Mouse (Mus musculus) liver, embryonic 12.5 days (tissue): ENCODE results near the gene Gdf9. TPM values are rescaled to one million over a fixed set of nuclear protein-coding genes. Genes with fewer than 3 reads are reported as not detected.
A peak's percentile ranks its signal among the peaks of the same experiment; 100 is the strongest.

Experiments
- ATAC-seq: fragments of 200-750 bp; cut with Nextera tagmentation; 2 replicates; pipeline ENCODE4 v1.8.0; 2017; ENCODE audit warnings: moderate number of reproducible peaks, mild to moderate bottlenecking, moderate library complexity
- H3K27ac ChIP-seq: fragments of 300-500 bp; sonication (generic); 2 replicates; pipeline ENCODE4 v1.5.1; 2016; ENCODE audit warnings: mild to moderate bottlenecking
- H3K27me3 ChIP-seq: fragments of 300-500 bp; sonication (generic); replicated peaks from 2 replicates; pipeline ENCODE4 v1.6.1; 2016; ENCODE audit warnings: mild to moderate bottlenecking, moderate library complexity
- H3K36me3 ChIP-seq: fragments of 300-500 bp; sonication (generic); 2 replicates; pipeline ENCODE4 v1.6.1; 2016; ENCODE audit warnings: mild to moderate bottlenecking, moderate library complexity
- H3K4me1 ChIP-seq: fragments of 300-500 bp; sonication (generic); 2 replicates; pipeline ENCODE4 v1.6.1; 2016
- H3K4me2 ChIP-seq: fragments of 300-500 bp; sonication (generic); 2 replicates; pipeline ENCODE4 v1.6.1; 2016; ENCODE audit warnings: mild to moderate bottlenecking, moderate library complexity
- H3K4me3 ChIP-seq: fragments of 300-500 bp; sonication (generic); 2 replicates; pipeline ENCODE4 v1.5.1; 2016; ENCODE audit warnings: mild to moderate bottlenecking, moderate library complexity
- H3K9ac ChIP-seq: fragments of 300-500 bp; sonication (generic); 2 replicates; pipeline ENCODE4 v1.6.1; 2016; ENCODE audit warnings: mild to moderate bottlenecking, moderate library complexity
- H3K9me3 ChIP-seq: fragments of 300-500 bp; sonication (generic); replicated peaks from 2 replicates; pipeline ENCODE4 v1.6.1; 2016; ENCODE audit warnings: mild to moderate bottlenecking, moderate library complexity
- WGBS: fragments of 180-500 bp; shearing (Covaris S2); methylation state at CpG from one replicate; pipeline ENCODE4 v1.1.7; 2016; ENCODE audit not compliant: insufficient replicate concordance; 5-methylcytosine and 5-hydroxymethylcytosine counted together
- polyA plus RNA-seq: library from polyadenylated mRNA; unstranded; fragments of >200 nt; fragmentation: Nextera tagmentation; extraction: Ambion mirVana; gene quantifications from 2 replicates; pipeline ENCODE4 v1.2.1, GENCODE M21; 2016

Gene Gdf9
- polyA plus RNA-seq, 1 experiment from 2014 or later = 0.21 TPM

DNA sequence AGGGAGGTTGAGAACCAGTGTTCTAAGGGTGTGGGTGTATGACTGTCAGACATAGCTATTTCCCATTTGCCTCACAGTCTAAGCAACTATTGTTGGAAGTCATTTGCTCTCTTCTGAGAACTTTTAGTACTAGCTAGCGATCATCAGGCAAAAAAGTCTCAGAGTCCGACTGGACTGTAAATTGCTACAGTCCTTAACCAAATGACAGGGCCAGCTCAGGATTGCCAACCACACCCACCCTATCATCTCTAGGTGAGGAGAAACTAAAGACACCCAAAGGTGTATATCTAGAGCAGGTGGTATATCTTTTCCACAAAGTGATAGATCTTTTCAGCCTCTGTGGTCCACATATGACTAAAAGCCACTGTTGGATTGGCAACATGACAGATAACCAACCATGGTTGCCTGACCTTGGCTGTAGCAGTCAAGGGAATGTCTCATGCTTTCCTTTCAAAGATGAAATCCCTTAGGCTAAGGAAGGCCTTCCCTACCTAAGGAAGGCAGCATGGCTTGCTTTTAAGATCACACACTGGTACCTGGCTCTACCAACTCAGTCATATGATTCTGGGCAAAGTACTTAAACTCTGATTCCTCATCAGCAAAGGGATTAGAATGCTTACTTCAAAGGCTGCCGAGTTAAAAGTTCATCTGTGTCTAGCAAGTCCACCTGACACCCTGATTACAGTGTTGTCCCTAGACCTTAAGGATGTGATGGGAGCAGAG lies 2.7 kb upstream of the Gdf9 start:
- no peak overlapping the region for H3K4me3 ChIP-seq
- no peak overlapping the region for H3K4me2 ChIP-seq
- ATAC-seq = no peak

DNA sequence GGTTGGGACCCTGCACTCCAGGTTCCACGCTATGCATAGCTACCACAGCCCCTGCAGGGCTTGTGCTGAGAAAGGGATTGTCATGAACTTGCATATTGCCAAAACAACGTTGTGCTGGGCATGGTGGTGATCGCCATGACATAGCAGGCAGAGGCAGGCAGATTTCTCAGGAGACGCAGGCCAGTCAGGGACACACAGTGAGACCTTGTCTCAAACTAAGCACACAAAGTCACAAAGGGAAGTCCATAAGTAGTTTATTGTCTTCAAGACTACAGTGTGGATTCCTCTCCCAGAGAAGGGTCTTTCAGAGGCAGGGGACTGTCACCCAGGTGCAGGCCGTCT lies 2.1 kb upstream of the Gdf9 start:
- peaks cover 23% of the 10 kb centered on the region for H3K36me3 ChIP-seq
- WGBS = 89% methylated on average over 5 of the region's 5 CpGs
- peaks cover 44% of the 10 kb centered on the region for H3K4me1 ChIP-seq
- no peak overlapping the region for H3K9ac ChIP-seq
- no peak for ATAC-seq
- H3K4me2 ChIP-seq = no peak overlapping the region
- no peaks in the 10 kb centered on the region for H3K27me3 ChIP-seq
- H3K9me3 ChIP-seq = no peaks in the 10 kb centered on the region
- H3K27ac ChIP-seq = no peak overlapping the region
- H3K4me3 ChIP-seq = no peak overlapping the region

More for the DNA sequence above, 2.7 kb upstream of the Gdf9 start:
- Histone ChIP-seq H3K36me3 (peaks cover 23% of the 10 kb centered on the region), H3K27ac (no peak overlapping the region), H3K27me3 (no peaks in the 10 kb centered on the region), H3K4me1 (peaks cover 39% of the 10 kb centered on the region), H3K9ac (no peak overlapping the region), H3K9me3 (no peaks in the 10 kb centered on the region)
- 80% methylated on average over 3 of the region's 3 CpGs for WGBS

DNA sequence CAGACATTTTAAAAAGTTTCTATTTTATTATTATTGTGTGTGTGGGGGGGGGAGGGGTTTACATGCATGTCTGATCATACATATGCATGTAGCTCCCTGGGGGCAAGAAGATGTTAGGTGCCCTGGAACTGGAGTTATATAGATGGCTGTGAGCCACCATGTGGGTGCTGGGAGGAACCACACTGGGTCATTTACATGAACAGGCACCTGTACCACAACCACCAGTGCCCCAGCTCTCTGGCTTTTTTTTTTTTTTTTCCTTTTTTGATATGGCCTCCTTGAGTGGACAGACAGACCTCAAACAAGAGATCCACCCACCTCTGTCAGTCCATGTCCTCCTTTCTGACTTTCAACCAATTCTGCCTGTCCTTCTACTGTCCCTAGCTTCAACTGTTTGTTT lies 1.6 kb upstream of the Gdf9 start:
- Histone ChIP-seq H3K36me3 (peaks cover 23% of the 10 kb centered on the region), H3K27ac (no peak overlapping the region; the same call in 1 of the 2 replicates), H3K4me2 (peak overlapping the region; percentile 90), H3K9me3 (no peaks in the 10 kb centered on the region), H3K9ac (peak overlapping the region; percentile 87), H3K27me3 (no peaks in the 10 kb centered on the region), H3K4me3 (peak overlapping the region; percentile 99), H3K4me1 (peaks cover 45% of the 10 kb centered on the region)
- ATAC-seq = no peak

DNA sequence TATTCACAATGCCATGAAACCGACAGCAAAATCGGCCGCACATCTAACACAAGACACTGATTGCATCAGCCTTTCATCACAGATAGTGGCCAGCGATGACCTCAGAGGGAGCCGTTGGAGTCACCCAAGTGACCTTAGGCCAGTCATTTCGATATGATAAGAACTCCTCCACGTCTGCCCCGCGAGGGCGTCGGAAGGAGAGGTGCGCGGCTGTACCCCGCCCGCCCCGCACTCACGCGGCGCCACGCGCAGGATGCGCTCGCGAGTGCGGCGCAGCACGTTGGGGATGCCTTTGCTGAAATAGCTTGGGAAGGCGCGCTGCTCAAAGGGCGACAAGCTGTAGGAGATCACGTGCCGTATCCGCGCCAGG lies 538 bp upstream of the Gdf9 start:
- H3K27ac ChIP-seq = peak overlapping the region; percentile 90
- H3K4me1 ChIP-seq = peaks cover 45% of the 10 kb centered on the region
- WGBS = under 1% methylated on average over 34 of the region's 34 CpGs
- ATAC-seq = peak; percentile 39
- H3K4me3 ChIP-seq = peak overlapping the region; percentile 99
- peak overlapping the region; percentile 87 for H3K9ac ChIP-seq
- no peaks in the 10 kb centered on the region for H3K9me3 ChIP-seq
- H3K27me3 ChIP-seq = no peaks in the 10 kb centered on the region
- peaks cover 23% of the 10 kb centered on the region for H3K36me3 ChIP-seq
- peak overlapping the region; percentile 90 for H3K4me2 ChIP-seq

DNA sequence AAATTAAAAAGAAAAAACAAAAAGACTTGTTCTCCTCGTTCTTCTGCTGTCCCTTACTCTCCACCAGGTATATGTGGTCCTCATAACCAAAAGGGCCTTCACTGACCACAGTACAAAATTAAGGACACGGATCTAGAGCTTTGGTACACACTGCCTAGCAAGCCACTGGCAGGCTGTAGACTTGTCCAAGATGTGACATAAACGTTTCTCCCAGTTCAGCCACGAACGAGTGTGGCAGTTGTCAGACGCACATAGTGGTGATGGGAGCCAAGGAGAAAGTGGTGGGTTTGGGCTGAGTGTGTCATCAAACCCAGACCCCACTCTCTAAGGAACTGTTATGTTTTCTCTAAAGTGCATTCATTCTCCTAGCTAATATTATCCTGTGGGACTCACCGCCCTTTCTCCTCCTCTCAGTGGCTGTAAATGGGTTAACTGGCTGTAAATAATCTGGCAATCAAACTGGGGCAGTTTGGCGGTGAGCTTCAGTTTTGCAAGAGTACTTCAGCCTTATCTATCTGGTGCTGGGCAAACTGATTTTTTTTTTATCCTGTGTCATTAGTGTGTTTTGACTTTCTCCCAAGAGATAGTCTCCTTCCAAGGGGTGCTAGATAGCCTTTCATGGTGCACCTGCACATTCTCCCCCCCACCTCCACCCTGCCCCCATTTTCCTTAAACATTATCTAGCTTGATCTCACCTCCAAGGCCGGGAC lies 679 bp downstream of the Gdf9 start:
- H3K4me3 ChIP-seq = peak overlapping the region; percentile 99
- H3K9ac ChIP-seq = peak overlapping the region; percentile 55
- H3K36me3 ChIP-seq = peaks cover 20% of the 10 kb centered on the region
- 6% methylated on average over 9 of the region's 9 CpGs for WGBS
- ATAC-seq = peak; percentile 22
- peaks cover 52% of the 10 kb centered on the region for H3K4me1 ChIP-seq
- H3K4me2 ChIP-seq = peak overlapping the region; percentile 90
- H3K9me3 ChIP-seq = no peaks in the 10 kb centered on the region
- peak overlapping the region; percentile 90 for H3K27ac ChIP-seq
- no peaks in the 10 kb centered on the region for H3K27me3 ChIP-seq

DNA sequence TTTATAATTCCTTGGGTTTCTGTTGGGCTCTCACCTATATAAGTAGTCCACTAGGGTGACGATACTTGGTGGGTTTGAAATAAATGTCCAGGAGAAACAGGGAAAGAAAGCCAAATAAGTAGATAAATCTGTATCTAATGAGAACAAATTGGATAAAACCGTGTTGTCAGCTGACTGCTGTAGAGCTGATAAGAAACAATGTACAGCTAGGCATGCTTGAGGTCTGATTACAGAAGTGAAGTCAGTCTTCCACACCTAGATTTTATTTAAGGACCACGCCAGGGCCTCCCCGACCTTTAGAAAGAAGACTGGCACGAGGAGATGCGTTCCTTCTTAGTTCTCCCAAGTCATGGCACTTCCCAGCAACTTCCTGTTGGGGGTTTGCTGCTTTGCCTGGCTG lies 2.2 kb downstream of the Gdf9 start:
- WGBS = 18% methylated on average over 6 of the region's 6 CpGs
- peak overlapping the region; percentile 29; the same call in 1 of the 2 replicates for H3K9ac ChIP-seq
- H3K4me1 ChIP-seq = peaks cover 53% of the 10 kb centered on the region
- no peak for ATAC-seq
- H3K27me3 ChIP-seq = peaks cover 5% of the 10 kb centered on the region; the same call in 1 of the 2 replicates
- H3K4me3 ChIP-seq = 0 out of 2 replicates have a peak overlapping the region, but pooled peaks have one; percentile 4
- H3K36me3 ChIP-seq = peaks cover 12% of the 10 kb centered on the region
- H3K9me3 ChIP-seq = no peaks in the 10 kb centered on the region
- H3K4me2 ChIP-seq = peak overlapping the region; percentile 38
- H3K27ac ChIP-seq = 0 out of 2 replicates have a peak overlapping the region, but pooled peaks have one; percentile 24

DNA sequence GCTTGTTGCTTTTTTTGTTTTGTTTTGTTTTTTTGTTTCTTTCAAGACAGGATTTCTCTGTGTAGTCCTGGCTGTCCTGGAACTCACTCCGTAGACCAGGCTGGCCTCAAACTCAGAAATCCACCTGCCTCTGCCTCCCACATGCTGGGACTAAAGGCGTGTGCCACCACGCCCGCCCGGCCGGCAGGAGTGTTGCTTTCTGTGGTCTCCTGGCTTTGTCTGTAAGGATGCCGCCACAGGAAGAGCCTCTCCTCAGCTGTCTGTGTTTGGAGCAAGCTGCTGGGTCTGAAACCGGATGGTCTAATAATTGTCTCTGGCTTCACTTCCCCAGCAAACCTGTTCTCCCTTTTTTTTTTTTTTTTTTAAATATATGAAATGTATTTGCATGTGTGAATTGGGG lies 4.7 kb downstream of the Gdf9 start:
- no peaks in the 10 kb centered on the region for H3K9me3 ChIP-seq
- peaks cover 35% of the 10 kb centered on the region for H3K4me1 ChIP-seq
- H3K4me3 ChIP-seq = no peak overlapping the region
- H3K27ac ChIP-seq = no peak overlapping the region
- WGBS = 54% methylated on average over 8 of the region's 8 CpGs
- H3K27me3 ChIP-seq = peaks cover 5% of the 10 kb centered on the region; the same call in 1 of the 2 replicates
- no peak overlapping the region for H3K4me2 ChIP-seq
- ATAC-seq = no peak
- H3K9ac ChIP-seq = no peak overlapping the region
- H3K36me3 ChIP-seq = no peaks in the 10 kb centered on the region

DNA sequence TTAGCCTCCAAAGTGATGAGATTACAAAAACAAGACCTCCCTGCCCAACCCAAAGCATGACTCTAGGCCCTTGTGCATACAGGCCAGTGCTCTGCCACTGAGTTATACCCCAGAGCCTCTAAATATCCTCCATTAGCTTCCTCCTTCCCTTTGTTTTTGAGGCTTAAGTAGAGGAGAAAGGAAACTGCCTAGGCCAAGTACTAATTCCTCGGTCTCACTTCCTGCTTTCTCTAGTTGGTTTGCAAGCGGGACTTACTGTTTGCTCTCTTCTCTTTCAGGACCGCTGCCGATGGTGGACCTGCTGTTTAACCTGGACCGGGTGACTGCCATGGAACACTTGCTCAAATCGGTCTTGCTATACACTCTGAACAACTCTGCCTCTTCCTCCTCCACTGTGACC lies 5.5 kb downstream of the Gdf9 start:
- H3K36me3 ChIP-seq = no peaks in the 10 kb centered on the region
- H3K27me3 ChIP-seq = peaks cover 5% of the 10 kb centered on the region; the same call in 1 of the 2 replicates
- H3K9me3 ChIP-seq = no peaks in the 10 kb centered on the region
- no peak overlapping the region for H3K4me3 ChIP-seq
- no peak for ATAC-seq
- no peak overlapping the region for H3K27ac ChIP-seq
- 64% methylated on average over 6 of the region's 6 CpGs for WGBS
- H3K4me1 ChIP-seq = peaks cover 35% of the 10 kb centered on the region
- no peak overlapping the region for H3K4me2 ChIP-seq
- no peak overlapping the region for H3K9ac ChIP-seq

DNA sequence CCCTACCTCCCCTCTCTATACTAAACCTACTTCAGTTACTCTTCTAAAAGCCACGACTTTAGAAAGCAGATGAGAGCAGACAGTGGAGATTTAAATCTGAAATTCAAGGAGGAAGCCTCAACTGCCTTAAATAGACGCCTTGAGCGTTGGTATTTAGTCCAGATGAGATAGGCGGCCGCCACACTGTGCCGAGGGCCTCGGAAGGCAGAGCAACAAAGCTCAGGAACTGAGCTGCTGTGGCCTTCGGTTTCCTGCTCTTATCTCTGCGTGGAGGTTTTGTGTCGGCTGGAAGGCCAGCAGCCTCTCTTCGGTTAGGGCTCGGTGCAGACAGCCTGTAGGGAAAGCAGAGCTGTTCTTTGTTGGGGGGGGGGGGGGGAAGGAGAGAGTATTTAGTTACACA lies 11.1 kb downstream of the Gdf9 start:
- peaks cover 25% of the 10 kb centered on the region for H3K4me1 ChIP-seq
- under 1% methylated on average over 12 of the region's 12 CpGs for WGBS
- 0 out of 2 replicates have a peak overlapping the region, but pooled peaks have one; percentile 1 for H3K4me3 ChIP-seq
- H3K27me3 ChIP-seq = peaks cover 5% of the 10 kb centered on the region; the same call in 1 of the 2 replicates
- H3K36me3 ChIP-seq = no peaks in the 10 kb centered on the region
- ATAC-seq = peak; percentile 31
- H3K27ac ChIP-seq = peak overlapping the region; percentile 53; the same call in 1 of the 2 replicates
- H3K9ac ChIP-seq = no peak overlapping the region
- peak overlapping the region; percentile 51 for H3K4me2 ChIP-seq
- H3K9me3 ChIP-seq = no peaks in the 10 kb centered on the region

DNA sequence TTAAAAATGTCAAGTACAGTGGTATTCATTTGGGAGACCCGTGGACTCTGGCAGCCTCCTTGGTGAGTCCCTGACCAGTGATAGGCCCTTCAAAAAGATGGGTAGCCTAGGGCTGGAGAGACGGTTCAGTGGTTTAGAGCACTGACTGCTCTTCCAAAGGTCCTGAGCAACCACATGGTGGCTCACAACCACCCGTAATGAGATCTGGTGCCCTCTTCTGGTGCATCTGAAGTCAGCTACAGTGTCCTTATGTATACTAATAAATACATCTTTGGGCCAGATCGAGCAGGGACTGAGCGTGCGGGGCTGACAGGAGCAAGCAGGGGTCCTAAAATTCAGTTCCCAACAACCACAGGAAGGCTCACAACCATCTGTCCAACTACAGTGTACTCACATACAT lies 13.0 kb downstream of the Gdf9 start:
- Histone ChIP-seq H3K9ac (no peak overlapping the region), H3K36me3 (no peaks in the 10 kb centered on the region), H3K4me2 (no peak overlapping the region), H3K27ac (no peak overlapping the region), H3K27me3 (peaks cover 4% of the 10 kb centered on the region; the same call in 1 of the 2 replicates), H3K4me3 (no peak overlapping the region), H3K4me1 (peaks cover 25% of the 10 kb centered on the region), H3K9me3 (no peaks in the 10 kb centered on the region)
- 19% methylated on average over 6 of the region's 6 CpGs for WGBS
- ATAC-seq = peak; percentile 43; the same call in 1 of the 2 replicates

DNA sequence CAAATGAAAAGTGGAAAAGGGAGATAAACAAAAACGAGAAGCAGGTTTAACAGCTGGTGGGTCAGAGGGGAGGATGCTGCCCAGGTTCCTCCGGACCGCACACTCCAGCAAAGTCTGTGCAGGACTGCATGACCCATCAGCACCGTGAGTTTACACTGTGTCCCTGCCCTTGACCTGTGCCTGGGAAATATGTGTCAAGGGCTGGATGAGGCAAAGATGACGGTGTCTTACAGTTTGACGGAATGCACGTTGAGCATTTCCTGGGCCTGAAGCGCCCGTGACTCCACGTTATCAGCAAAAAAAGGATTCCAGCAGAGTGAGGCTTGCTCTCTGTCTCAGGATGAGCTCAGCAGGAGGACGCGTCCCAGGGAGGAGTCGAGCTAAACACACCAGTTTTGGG lies 14.7 kb downstream of the Gdf9 start:
- H3K4me3 ChIP-seq = no peak overlapping the region
- no peak for ATAC-seq
- no peaks in the 10 kb centered on the region for H3K9me3 ChIP-seq
- 56% methylated on average over 13 of the region's 13 CpGs for WGBS
- peaks cover 18% of the 10 kb centered on the region for H3K27me3 ChIP-seq
- H3K36me3 ChIP-seq = no peaks in the 10 kb centered on the region
- peak overlapping the region; percentile 40; the same call in 1 of the 2 replicates for H3K27ac ChIP-seq
- no peak overlapping the region for H3K4me2 ChIP-seq
- H3K9ac ChIP-seq = no peak overlapping the region
- peaks cover 31% of the 10 kb centered on the region for H3K4me1 ChIP-seq

DNA sequence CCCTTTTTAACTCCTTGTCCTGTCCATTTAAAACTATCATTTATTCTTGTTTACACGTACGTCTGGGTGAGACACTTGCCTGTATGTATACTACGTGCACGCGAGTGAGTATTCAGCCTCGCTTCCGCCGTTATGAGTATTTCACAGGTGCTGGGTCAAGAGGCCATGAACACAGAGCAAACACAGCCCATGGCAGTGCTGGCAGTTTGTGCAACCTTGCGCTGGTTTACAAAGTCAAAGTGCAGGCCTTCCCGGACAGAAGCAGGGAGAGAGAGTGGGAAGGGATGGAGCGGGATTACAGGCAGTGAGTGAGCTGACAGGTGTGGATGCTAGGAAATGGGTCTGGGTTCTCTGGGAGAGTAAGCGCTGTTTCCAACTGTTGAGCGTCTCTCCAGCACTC lies 15.4 kb downstream of the Gdf9 start:
- Histone ChIP-seq H3K9ac (no peak overlapping the region), H3K4me3 (no peak overlapping the region), H3K27ac (0 out of 2 replicates have a peak overlapping the region, but pooled peaks have one; percentile 40), H3K9me3 (no peaks in the 10 kb centered on the region), H3K27me3 (peaks cover 24% of the 10 kb centered on the region), H3K4me2 (no peak overlapping the region), H3K4me1 (peaks cover 32% of the 10 kb centered on the region), H3K36me3 (no peaks in the 10 kb centered on the region)
- peak; percentile 66 for ATAC-seq
- WGBS = 84% methylated on average over 13 of the region's 13 CpGs
